7 mouse cellular contexts compared by ENCODE assay signal in genomic region chr5:136802732-136803131, GRCm38 (mm10).
DNase-seq lines count a peak whose midpoint lies in the region; ATAC-seq and TF ChIP-seq lines count a peak whose summit lies in the region.

No protein-coding gene starts in this region.

- H3K9me3 ChIP-seq in lung, embryonic 16.5 days (ENCODE audit: control insufficient read depth, low read length): no peaks in the 10 kb centered on the region
- H3K9me3 ChIP-seq in forebrain, embryonic 14.5 days (replicated peaks; ENCODE audit: control insufficient read depth, low read length): no peaks in the 10 kb centered on the region
- H3K9me3 ChIP-seq in kidney, postnatal 0 days (replicated peaks; ENCODE audit: low read length): no peaks in the 10 kb centered on the region
- H3K9me3 ChIP-seq in midbrain, embryonic 16.5 days (replicated peaks; ENCODE audit: control insufficient read depth, low read length, poor library complexity, severe bottlenecking): no peaks in the 10 kb centered on the region

- H3K4me2 ChIP-seq in lung, embryonic 16.5 days (ENCODE audit: low read depth, low read length): peak overlapping the region; percentile 40
- peak overlapping the region; percentile 43 for H3K4me2 ChIP-seq in forebrain, embryonic 14.5 days (ENCODE audit: low read length)
- peak overlapping the region; percentile 43 for H3K4me2 ChIP-seq in kidney, postnatal 0 days (ENCODE audit: low read length)
- peak overlapping the region; percentile 38 for H3K4me2 ChIP-seq in midbrain, embryonic 16.5 days (ENCODE audit: low read length)

- H3K27ac ChIP-seq in lung, embryonic 16.5 days (ENCODE audit: low read length): no peak overlapping the region
- no peak overlapping the region for H3K27ac ChIP-seq in forebrain, embryonic 14.5 days (ENCODE audit: low read depth, low read length)
- no peak overlapping the region for H3K27ac ChIP-seq in kidney, postnatal 0 days
- H3K27ac ChIP-seq in midbrain, embryonic 16.5 days (ENCODE audit: low read length): no peak overlapping the region

- peaks cover 21% of the 10 kb centered on the region for H3K4me1 ChIP-seq in lung, embryonic 16.5 days (replicated peaks; ENCODE audit: control insufficient read depth, insufficient read depth, low read length)
- peaks cover 3% of the 10 kb centered on the region; the same call in 1 of the 2 replicates for H3K4me1 ChIP-seq in forebrain, embryonic 14.5 days (ENCODE audit: control insufficient read depth, insufficient read depth, low read length)
- H3K4me1 ChIP-seq in kidney, postnatal 0 days (replicated peaks; ENCODE audit: insufficient read depth, low read length): no peaks in the 10 kb centered on the region; the same call in 1 of the 2 replicates
- peaks cover 8% of the 10 kb centered on the region for H3K4me1 ChIP-seq in midbrain, embryonic 16.5 days (ENCODE audit: control insufficient read depth, insufficient read depth, low read length)

- H3K9ac ChIP-seq in lung, embryonic 16.5 days (ENCODE audit: low read length): no peak overlapping the region; the same call in 1 of the 2 replicates
- H3K9ac ChIP-seq in forebrain, embryonic 14.5 days (ENCODE audit: low read length): peak overlapping the region; percentile 46
- H3K9ac ChIP-seq in kidney, postnatal 0 days (ENCODE audit: low read depth, low read length): no peak overlapping the region
- peak overlapping the region; percentile 50 for H3K9ac ChIP-seq in midbrain, embryonic 16.5 days (ENCODE audit: low read depth, low read length)

- 3% methylated on average over 17 of the region's 17 CpGs for WGBS in lung, embryonic 16.5 days
- WGBS in forebrain, embryonic 14.5 days: 3% methylated on average over 17 of the region's 17 CpGs
- WGBS in kidney, postnatal 0 days: 9% methylated on average over 17 of the region's 17 CpGs
- 5% methylated on average over 17 of the region's 17 CpGs for WGBS in midbrain, embryonic 16.5 days

- ATAC-seq in lung, embryonic 16.5 days (ENCODE audit: low read depth): no peak
- ATAC-seq in forebrain, embryonic 14.5 days: no peak
- ATAC-seq in kidney, postnatal 0 days (replicated peaks; ENCODE audit: low FRiP score, low read depth): no peak
- ATAC-seq in midbrain, embryonic 16.5 days: no peak

- H3K27me3 ChIP-seq in lung, embryonic 16.5 days (ENCODE audit: control insufficient read depth, insufficient read depth, low read depth, low read length): no peaks in the 10 kb centered on the region
- H3K27me3 ChIP-seq in forebrain, embryonic 14.5 days (replicated peaks; ENCODE audit: control insufficient read depth, insufficient read depth, low read length): no peaks in the 10 kb centered on the region
- H3K27me3 ChIP-seq in kidney, postnatal 0 days (ENCODE audit: insufficient read depth, low read length): no peaks in the 10 kb centered on the region
- H3K27me3 ChIP-seq in midbrain, embryonic 16.5 days (ENCODE audit: control insufficient read depth, insufficient read depth, low read depth, low read length): no peaks in the 10 kb centered on the region

- peak overlapping the region; percentile 17 for H3K4me3 ChIP-seq in lung, embryonic 16.5 days (ENCODE audit: low read length)
- H3K4me3 ChIP-seq in forebrain, embryonic 14.5 days (ENCODE audit: low read depth, low read length): 0 out of 2 replicates have a peak overlapping the region, but pooled peaks have one; percentile 2
- H3K4me3 ChIP-seq in kidney, postnatal 0 days (replicated peaks; ENCODE audit: low read depth, low read length): peak overlapping the region; percentile 4; the same call in 1 of the 2 replicates
- peak overlapping the region; percentile 5; the same call in 1 of the 2 replicates for H3K4me3 ChIP-seq in midbrain, embryonic 16.5 days (ENCODE audit: low read depth, low read length)

- no peaks in the 10 kb centered on the region for H3K36me3 ChIP-seq in lung, embryonic 16.5 days (ENCODE audit: control insufficient read depth, insufficient read depth, low read length)
- no peaks in the 10 kb centered on the region for H3K36me3 ChIP-seq in forebrain, embryonic 14.5 days (ENCODE audit: control insufficient read depth, insufficient read depth, low read length)
- H3K36me3 ChIP-seq in kidney, postnatal 0 days (ENCODE audit: insufficient read depth, low read length): no peaks in the 10 kb centered on the region
- no peaks in the 10 kb centered on the region for H3K36me3 ChIP-seq in midbrain, embryonic 16.5 days (ENCODE audit: control insufficient read depth, insufficient read depth, low read length)

- no peak for TF ChIP-seq CTCF in kidney, postnatal 0 days (IDR thresholded peaks at IDR 0.05; ENCODE audit: low read depth)

- DNase-seq in lung, postnatal 25 days (ENCODE audit: low spot score): no peak
- DNase-seq in forebrain, embryonic 14.5 days (ENCODE audit: low spot score): peak; percentile 70
- no peak for DNase-seq in kidney, postnatal 0 days (ENCODE audit: low spot score)
- DNase-seq in cerebellum, adult 18-20 months: no peak
- no peak for DNase-seq in T-cell, adult 2 months (ENCODE audit: low spot score)

Comparison
In these comparisons a context has a peak if more than half of its experiments do, and no peak if none do; other contexts are left out.
1. H3K9ac ChIP-seq: peak in forebrain, embryonic 14.5 days (single experiment) and midbrain, embryonic 16.5 days (single experiment); none in lung, embryonic 16.5 days (single experiment) and kidney, postnatal 0 days (single experiment).
2. Peak in every context shown above with its lines, with median percentiles within 50 percentile points of each other: H3K4me2 ChIP-seq and H3K4me3 ChIP-seq.